Mouse (Mus musculus) MEL (cell line): ENCODE results near the gene Hes2.

Experiments used
- CTCF ChIP-seq, 3 experiments: IDR thresholded peaks in 2 of 3; conservative IDR thresholded peaks in 1 of 3; 2 replicates each; pipeline ENCODE4 v1.5.1; 2011 to 2012; ENCODE audit warnings: low read length in 3 of 3, low read depth in 2 of 3, mild to moderate bottlenecking in 2 of 3, improper control_type of control experiment in 1 of 3, inconsistent platforms in 1 of 3, mixed read lengths in 1 of 3, moderate library complexity in 1 of 3; ENCODE audit not compliant: control insufficient read depth in 1 of 3, insufficient read depth in 1 of 3, poor library complexity in 1 of 3, severe bottlenecking in 1 of 3
- E2F4 ChIP-seq: IDR thresholded peaks from 2 replicates; pipeline ENCODE4 v1.6.1; 2011; ENCODE audit warnings: low read depth, low read length, improper control_type of control experiment, borderline replicate concordance
- GABPA ChIP-seq: IDR thresholded peaks from 2 replicates; pipeline ENCODE4 v1.6.1; 2012; ENCODE audit warnings: low read depth, mild to moderate bottlenecking, inconsistent platforms, low read length, improper control_type of control experiment, moderate library complexity
- NELFE ChIP-seq: IDR thresholded peaks from 2 replicates; pipeline ENCODE4 v1.6.1; 2011; ENCODE audit warnings: low read depth, low read length, improper control_type of control experiment
- POLR2A ChIP-seq, 2 experiments: IDR thresholded peaks; 2 replicates each; pipeline ENCODE4 v1.6.1; 2011 to 2012; ENCODE audit warnings: low read length in 2 of 2, mild to moderate bottlenecking in 2 of 2, control low read depth in 1 of 2, improper control_type of control experiment in 1 of 2, low read depth in 1 of 2, moderate library complexity in 1 of 2; ENCODE audit not compliant: control insufficient read depth in 1 of 2, insufficient read depth in 1 of 2, poor library complexity in 1 of 2
- ZNF384 ChIP-seq: IDR thresholded peaks from 2 replicates; pipeline ENCODE4 v1.6.1; 2012; ENCODE audit warnings: low read depth, mild to moderate bottlenecking, inconsistent platforms, low read length, improper control_type of control experiment

DNA sequence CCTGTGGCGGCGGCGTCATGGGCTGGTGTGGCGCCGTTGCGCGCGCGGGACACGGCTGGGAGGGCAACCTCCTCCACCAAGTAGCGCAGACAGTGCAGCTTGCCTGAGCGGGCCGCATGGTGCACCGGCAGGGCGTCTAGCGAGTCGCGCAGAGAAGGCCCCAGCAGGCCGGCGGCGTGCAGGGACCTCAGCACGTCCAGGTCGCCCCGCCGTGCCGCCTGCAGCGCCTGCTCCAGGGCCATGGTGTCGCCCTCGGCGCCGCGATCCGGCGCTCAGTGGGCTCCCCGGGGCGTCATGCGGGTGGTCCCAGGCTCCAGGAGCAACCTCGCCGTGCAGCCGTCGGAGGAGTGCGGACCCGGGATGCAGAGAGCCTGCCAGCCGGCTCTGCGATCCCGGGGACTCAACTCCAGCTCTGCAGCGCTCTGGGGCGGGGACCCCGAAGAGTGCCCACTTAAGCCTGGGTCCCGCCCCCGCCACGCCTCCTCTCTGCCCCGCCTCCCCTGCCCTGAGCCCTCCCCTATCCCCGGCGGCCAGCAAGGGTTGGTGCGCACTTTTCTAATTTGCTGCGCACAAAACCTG, 6.6 kb upstream of the Hes2 start, which contains the start of gene Espn:
- TF ChIP-seq CTCF (IDR thresholded peaks at IDR 0.05 in 2 of 3, conservative IDR thresholded peaks at IDR 0.05 in 1 of 3; ENCODE audit: control insufficient read depth in 1 of 3, insufficient read depth in 1 of 3, low read depth in 2 of 3, low read length in 3 of 3, poor library complexity in 1 of 3, severe bottlenecking in 1 of 3) (0 out of 6 replicates have a peak, but pooled peaks of 1 of the 3 experiments have one; percentile 3), NELFE (peak; percentile 64), E2F4 (no peak), POLR2A (IDR thresholded peaks at IDR 0.05; ENCODE audit: control insufficient read depth in 1 of 2, insufficient read depth in 1 of 2, low read depth in 1 of 2, low read length in 2 of 2, poor library complexity in 1 of 2) (peak; percentile 32 to 82; a peak in 2 of 4 replicates), ZNF384 (no peak), GABPA (no peak)
